Mouse (Mus musculus) MEL (cell line): Measurements from ENCODE around the gene Ndufaf8. TPM values are rescaled to one million over a fixed set of nuclear protein-coding genes. Genes with fewer than 3 reads are reported as not detected.

Source experiments
- DNase-seq: peaks from one replicate; pipeline ENCODE4 v3.0.0; 2011; ENCODE audit warnings: low read depth, low spot score
- H3K27ac ChIP-seq: 2 replicates; pipeline ENCODE4 v1.5.1; 2012; ENCODE audit warnings: low read depth, mild to moderate bottlenecking, control low read depth, low read length, moderate library complexity; ENCODE audit not compliant: control insufficient read depth
- H3K27me3 ChIP-seq, 2 experiments: fragments of 150-350 bp in 1 of 2; sonication (generic) in 1 of 2; 2 replicates each; pipeline ENCODE4 v1.6.1; 2012; ENCODE audit warnings: low read length in 2 of 2, mild to moderate bottlenecking in 2 of 2, improper control_type of control experiment in 1 of 2, moderate library complexity in 1 of 2; ENCODE audit not compliant: insufficient read depth in 2 of 2, control insufficient read depth in 1 of 2
- H3K36me3 ChIP-seq, 2 experiments: 2 replicates each; pipeline ENCODE4 v1.6.1; 2012 to 2014; ENCODE audit warnings: low read length in 2 of 2, improper control_type of control experiment in 1 of 2, inconsistent platforms in 1 of 2, mild to moderate bottlenecking in 1 of 2; ENCODE audit not compliant: insufficient read depth in 2 of 2, control insufficient read depth in 1 of 2
- H3K4me1 ChIP-seq, 2 experiments: fragments of 150-350 bp in 1 of 2; sonication (generic) in 1 of 2; 2 replicates each; pipeline ENCODE4 v1.6.1; 2012; ENCODE audit warnings: low read length in 2 of 2, improper control_type of control experiment in 1 of 2, mild to moderate bottlenecking in 1 of 2; ENCODE audit not compliant: insufficient read depth in 2 of 2, control insufficient read depth in 1 of 2
- H3K4me3 ChIP-seq, 2 experiments: fragments of 150-350 bp in 1 of 2; sonication (generic) in 1 of 2; 2 replicates each; pipeline ENCODE4 v1.5.1; 2012; ENCODE audit warnings: low read depth in 2 of 2, low read length in 2 of 2, mild to moderate bottlenecking in 2 of 2, moderate library complexity in 2 of 2, control low read depth in 1 of 2, improper control_type of control experiment in 1 of 2; ENCODE audit not compliant: control insufficient read depth in 1 of 2, insufficient read depth in 1 of 2
- H3K79me2 ChIP-seq: 2 replicates; pipeline ENCODE4 v1.6.1; 2012; ENCODE audit warnings: mild to moderate bottlenecking, low read length, moderate library complexity; ENCODE audit not compliant: control insufficient read depth, poor library complexity, insufficient read depth
- H3K9ac ChIP-seq: 2 replicates; pipeline ENCODE4 v1.6.1; 2012; ENCODE audit warnings: low read depth, mild to moderate bottlenecking, control low read depth, low read length, moderate library complexity; ENCODE audit not compliant: control insufficient read depth, poor library complexity, severe bottlenecking
- H3K9me3 ChIP-seq: fragments of 150-350 bp; sonication (generic); replicated peaks from 2 replicates; pipeline ENCODE4 v1.6.1; 2012; ENCODE audit warnings: mild to moderate bottlenecking, low read length, improper control_type of control experiment, moderate library complexity; ENCODE audit not compliant: insufficient read depth
- ELF1 ChIP-seq: IDR thresholded peaks from 2 replicates; pipeline ENCODE4 v1.6.1; 2014; ENCODE audit warnings: low read depth, mild to moderate bottlenecking, inconsistent platforms, low read length, improper control_type of control experiment, moderate library complexity
- GABPA ChIP-seq: IDR thresholded peaks from 2 replicates; pipeline ENCODE4 v1.6.1; 2012; ENCODE audit warnings: low read depth, mild to moderate bottlenecking, inconsistent platforms, low read length, improper control_type of control experiment, moderate library complexity
- GATA1 ChIP-seq: IDR thresholded peaks from 2 replicates; pipeline ENCODE4 v1.6.1; 2011; ENCODE audit warnings: low read depth, low read length, improper control_type of control experiment
- JUND ChIP-seq: IDR thresholded peaks from 2 replicates; pipeline ENCODE4 v1.6.1; 2011; ENCODE audit warnings: low read depth, mild to moderate bottlenecking, improper control_type of control experiment, low read length
- KAT2A ChIP-seq: conservative IDR thresholded peaks from 2 replicates; pipeline ENCODE4 v1.6.1; 2012; ENCODE audit warnings: low read depth, low read length, improper control_type of control experiment, inconsistent platforms
- MAFK ChIP-seq: IDR thresholded peaks from 2 replicates; pipeline ENCODE4 v1.6.1; 2011; ENCODE audit warnings: low read depth, mild to moderate bottlenecking, low read length, improper control_type of control experiment, borderline replicate concordance
- MAZ ChIP-seq: IDR thresholded peaks from 2 replicates; pipeline ENCODE4 v1.6.1; 2012; ENCODE audit warnings: low read depth, mild to moderate bottlenecking, inconsistent platforms, low read length, improper control_type of control experiment
- MEF2A ChIP-seq: IDR thresholded peaks from 2 replicates; pipeline ENCODE4 v1.6.1; 2014; ENCODE audit warnings: low read depth, mild to moderate bottlenecking, inconsistent platforms, low read length, improper control_type of control experiment; ENCODE audit not compliant: poor library complexity, insufficient replicate concordance, severe bottlenecking; ENCODE audit errors: extremely low read depth
- MYB ChIP-seq: IDR thresholded peaks from 2 replicates; pipeline ENCODE4 v1.6.1; 2011; ENCODE audit warnings: mild to moderate bottlenecking, low read depth, low read length, improper control_type of control experiment
- MYC ChIP-seq: IDR thresholded peaks from 2 replicates; pipeline ENCODE4 v1.6.1; 2011; ENCODE audit warnings: low read depth, mild to moderate bottlenecking, low read length, improper control_type of control experiment, moderate library complexity
- NRF1 ChIP-seq: IDR thresholded peaks from 2 replicates; pipeline ENCODE4 v1.6.1; 2014; ENCODE audit warnings: low read depth, mild to moderate bottlenecking, inconsistent platforms, low read length, improper control_type of control experiment, moderate library complexity; ENCODE audit not compliant: poor library complexity, insufficient read depth, severe bottlenecking
- POLR2A ChIP-seq, 2 experiments: IDR thresholded peaks; 2 replicates each; pipeline ENCODE4 v1.6.1; 2011 to 2012; ENCODE audit warnings: low read length in 2 of 2, mild to moderate bottlenecking in 2 of 2, control low read depth in 1 of 2, improper control_type of control experiment in 1 of 2, low read depth in 1 of 2, moderate library complexity in 1 of 2; ENCODE audit not compliant: control insufficient read depth in 1 of 2, insufficient read depth in 1 of 2, poor library complexity in 1 of 2
- POLR2AphosphoS2 ChIP-seq: IDR thresholded peaks from 2 replicates; pipeline ENCODE4 v1.6.1; 2011; ENCODE audit warnings: low read length, improper control_type of control experiment
- POLR2AphosphoS5 ChIP-seq: IDR thresholded peaks from 2 replicates; pipeline ENCODE4 v1.6.1; 2012; ENCODE audit warnings: low read depth, borderline replicate concordance, mild to moderate bottlenecking, inconsistent platforms, low read length, moderate library complexity, mixed read lengths
- RAD21 ChIP-seq: IDR thresholded peaks from 2 replicates; pipeline ENCODE4 v1.6.1; 2011; ENCODE audit warnings: mild to moderate bottlenecking, low read depth, low read length, improper control_type of control experiment
- RCOR1 ChIP-seq: IDR thresholded peaks from 2 replicates; pipeline ENCODE4 v1.6.1; 2012; ENCODE audit warnings: low read depth, mild to moderate bottlenecking, inconsistent platforms, low read length, improper control_type of control experiment
- SMC3 ChIP-seq: IDR thresholded peaks from 2 replicates; pipeline ENCODE4 v1.6.1; 2011; ENCODE audit warnings: low read depth, low read length, improper control_type of control experiment
- TAL1 ChIP-seq: IDR thresholded peaks from 2 replicates; pipeline ENCODE4 v1.6.1; 2012; ENCODE audit warnings: mild to moderate bottlenecking, inconsistent platforms, low read length, moderate library complexity, mixed read lengths
- TBP ChIP-seq: IDR thresholded peaks from 2 replicates; pipeline ENCODE4 v1.8.0; 2011; ENCODE audit warnings: low read depth, low read length, improper control_type of control experiment
- TCF12 ChIP-seq: IDR thresholded peaks from 2 replicates; pipeline ENCODE4 v1.6.1; 2014; ENCODE audit warnings: low read depth, mild to moderate bottlenecking, inconsistent platforms, low read length, improper control_type of control experiment, moderate library complexity
- UBTF ChIP-seq: IDR thresholded peaks from 2 replicates; pipeline ENCODE4 v1.6.1; 2012; ENCODE audit warnings: low read depth, mild to moderate bottlenecking, inconsistent platforms, low read length, improper control_type of control experiment, moderate library complexity, borderline replicate concordance; ENCODE audit not compliant: insufficient read depth
- USF1 ChIP-seq: IDR thresholded peaks from 2 replicates; pipeline ENCODE4 v1.6.1; 2014; ENCODE audit warnings: low read depth, mild to moderate bottlenecking, inconsistent platforms, low read length, improper control_type of control experiment, moderate library complexity
- USF2 ChIP-seq, 2 experiments: IDR thresholded peaks; 2 replicates each; pipeline ENCODE4 v1.6.1; 2011 to 2012; ENCODE audit warnings: improper control_type of control experiment in 2 of 2, low read length in 2 of 2, borderline replicate concordance in 1 of 2, inconsistent platforms in 1 of 2, low read depth in 1 of 2, mild to moderate bottlenecking in 1 of 2; ENCODE audit not compliant: insufficient read depth in 1 of 2
- ZC3H11A ChIP-seq: IDR thresholded peaks from 2 replicates; pipeline ENCODE4 v1.6.1; 2012; ENCODE audit warnings: low read depth, mild to moderate bottlenecking, inconsistent platforms, low read length, improper control_type of control experiment
- ZKSCAN1 ChIP-seq: IDR thresholded peaks from 2 replicates; pipeline ENCODE4 v1.6.1; 2012; ENCODE audit warnings: low read depth, mild to moderate bottlenecking, inconsistent platforms, low read length, improper control_type of control experiment, moderate library complexity
- polyA plus RNA-seq, 2 experiments: library from polyadenylated mRNA; stranded (reverse) in 1 of 2; unstranded in 1 of 2; fragments of >175 nt in 1 of 2; fragments of >200 nt in 1 of 2; gene quantifications; 2 replicates each; pipeline versions ENCODE4 v1.2.1 to v1.2.4; 2012; ENCODE audit warnings: low replicate concordance in 2 of 2, low read depth in 1 of 2; ENCODE audit not compliant: insufficient read length in 2 of 2, insufficient read depth in 1 of 2, missing spikeins in 1 of 2
- total RNA-seq: library from RNA; depleted of rRNA; stranded (reverse); fragments of 300-350 nt; gene quantifications from 2 replicates; pipeline ENCODE4 v1.2.3, GENCODE M21; 2012

Ndufaf8 gene
- total and polyA plus RNA-seq, 3 experiments: 77.6 to 120 TPM; not detected in 1

- Histone ChIP-seq H3K79me2 (no peaks in the 10 kb centered on the region), H3K36me3 (peaks cover 0 to 3% of the 10 kb centered on the region in 2 experiments; a peak in 1 of 4 replicates), H3K9ac (no peak overlapping the region), H3K9me3 (no peaks in the 10 kb centered on the region), H3K4me3 (no peak overlapping the region), H3K4me1 (no peaks in the 10 kb centered on the region), H3K27me3 (no peaks in the 10 kb centered on the region), H3K27ac (no peak overlapping the region)
- DNase-seq: no peak
- TF ChIP-seq UBTF (no peak), ELF1 (no peak), POLR2AphosphoS2 (no peak), RAD21 (no peak), NRF1 (no peak), ZKSCAN1 (no peak), TBP (no peak), RCOR1 (no peak), GATA1 (no peak), MYC (no peak), POLR2A (IDR thresholded peaks at IDR 0.05; ENCODE audit: control insufficient read depth in 1 of 2, insufficient read depth in 1 of 2, low read depth in 1 of 2, low read length in 2 of 2, poor library complexity in 1 of 2) (no peak), MAFK (no peak), SMC3 (no peak), MAZ (no peak), JUND (no peak), TCF12 (no peak), ZC3H11A (no peak), POLR2AphosphoS5 (no peak), USF1 (no peak)
Observed at GRCm38 (mm10) chr11:120107026-120107425, 8.3 kb downstream of the Ndufaf8 start.

GRCm38 (mm10) chr11:120107796-120108195 lies 9.1 kb downstream of the Ndufaf8 start:
- Histone ChIP-seq H3K27me3 (no peaks in the 10 kb centered on the region), H3K9ac (no peak overlapping the region), H3K4me3 (no peak overlapping the region), H3K9me3 (no peaks in the 10 kb centered on the region), H3K27ac (no peak overlapping the region), H3K36me3 (peaks cover 0 to 3% of the 10 kb centered on the region in 2 experiments; a peak in 1 of 4 replicates), H3K79me2 (no peaks in the 10 kb centered on the region), H3K4me1 (no peaks in the 10 kb centered on the region)
- no peak for DNase-seq
- TF ChIP-seq USF1 (no peak), KAT2A (no peak), SMC3 (no peak), NRF1 (no peak), RAD21 (no peak), TAL1 (no peak), TCF12 (no peak), GABPA (no peak), RCOR1 (no peak), POLR2AphosphoS5 (no peak), ZC3H11A (no peak), MYB (no peak), GATA1 (no peak), MEF2A (no peak), POLR2AphosphoS2 (no peak), ELF1 (no peak), USF2 (IDR thresholded peaks at IDR 0.05; ENCODE audit: borderline replicate concordance in 1 of 2, insufficient read depth in 1 of 2, low read depth in 1 of 2, low read length in 2 of 2) (no peak), JUND (no peak)
